Mouse (Mus musculus): ENCODE results near the gene Unc13d.

DNA sequence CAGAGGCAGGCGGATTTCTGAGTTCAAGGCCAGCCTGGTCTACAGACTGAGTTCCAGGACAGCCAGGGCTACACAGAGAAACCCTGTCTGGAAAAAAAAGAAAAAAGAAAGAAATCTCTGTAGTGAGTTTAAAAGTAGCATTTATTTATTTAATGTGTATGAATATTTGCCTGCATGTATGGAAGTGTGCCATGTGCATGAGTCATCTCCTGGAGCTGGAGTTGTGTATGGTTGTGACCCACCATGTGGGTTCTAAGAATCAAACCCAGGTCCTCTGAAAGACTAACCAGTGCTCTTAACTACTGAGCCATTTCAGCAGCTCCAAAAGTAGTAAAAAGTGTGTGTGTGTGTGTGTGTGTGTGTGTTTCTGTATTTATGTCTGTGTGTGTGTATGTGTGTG, 34.5 kb downstream of the Unc13d start:
- TF ChIP-seq EP300 (optimal IDR thresholded peaks at IDR 0.05), result no peak
- no peak for TF ChIP-seq CTCF (IDR thresholded peaks at IDR 0.05; ENCODE audit: low read depth)

All from stomach, postnatal 0 days (tissue).